Mouse (Mus musculus) liver (tissue): Measurements from ENCODE around the gene Atp11a.

Experiments
- DNase-seq: peaks from one replicate; pipeline ENCODE4 v3.0.0-alpha.2; 2020; ENCODE audit warnings: mixed read lengths

The Atp11a gene

GRCm38 (mm10) chr8:12756391-12757157 is at the start of gene Atp11a:
Gene Atp11a (plus strand): TSS chr8:12757014.
- DNase-seq: peak; percentile 56

DNA sequence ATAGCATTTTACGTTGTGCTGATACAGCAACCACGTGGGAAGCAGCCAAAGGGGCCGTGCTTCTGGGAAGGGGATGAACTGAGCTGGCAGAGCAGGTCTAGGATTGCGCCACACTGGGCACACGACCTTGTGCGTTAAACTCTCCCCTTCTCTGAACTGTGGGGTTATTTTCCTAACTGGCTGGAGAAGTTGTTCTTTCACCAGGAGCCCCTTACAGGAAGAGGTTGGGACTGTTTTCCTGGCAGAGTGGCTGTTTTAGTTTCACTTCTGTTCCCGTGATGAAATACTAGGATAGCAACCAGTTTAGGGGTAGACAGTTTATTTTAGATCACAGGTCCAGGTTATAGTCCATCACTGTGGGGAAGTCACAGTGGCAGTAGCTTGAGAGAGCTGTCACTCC is 45.2 kb upstream of the Atp11a start:
- no peak for DNase-seq

DNA sequence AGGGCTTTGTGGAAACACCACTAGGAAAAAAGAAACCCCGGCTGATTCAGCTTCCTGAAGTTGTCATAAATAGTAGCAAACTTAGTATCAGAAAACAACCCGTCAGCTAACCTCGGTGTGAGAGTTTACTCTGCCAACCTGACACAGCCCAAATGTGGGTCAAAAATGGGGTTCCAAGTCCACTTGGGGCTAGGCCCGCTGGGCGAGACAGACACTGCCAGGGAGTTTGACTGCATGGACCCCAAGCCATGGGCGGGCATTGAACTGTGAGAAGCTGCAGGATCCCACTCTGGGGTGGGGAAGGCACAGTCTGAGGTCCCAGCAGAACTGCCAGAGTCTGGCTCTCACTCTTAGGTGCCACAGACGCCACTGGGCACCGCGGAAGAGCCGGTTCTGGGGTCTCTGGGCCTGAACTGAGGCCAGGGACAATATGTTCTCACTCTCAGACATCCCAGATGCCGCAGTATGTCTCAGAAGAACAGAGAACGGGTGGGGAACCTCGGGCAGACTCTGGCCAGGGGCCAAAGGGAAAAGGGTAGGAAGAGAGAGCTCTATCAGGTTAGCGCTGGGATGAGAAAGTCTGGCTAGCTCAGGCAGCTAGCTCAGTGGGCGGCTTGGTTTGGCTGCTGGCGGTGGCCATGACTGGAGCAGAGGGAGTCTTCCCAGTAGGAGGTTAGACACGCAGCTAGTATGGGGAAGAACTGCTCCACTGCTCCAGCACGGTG is 40.8 kb upstream of the Atp11a start:
- no peak for DNase-seq

GRCm38 (mm10) chr8:12719091-12719490 is 37.7 kb upstream of the Atp11a start:
- no peak for DNase-seq

GRCm38 (mm10) chr8:12728644-12729043 is 28.2 kb upstream of the Atp11a start:
- DNase-seq: no peak

DNA sequence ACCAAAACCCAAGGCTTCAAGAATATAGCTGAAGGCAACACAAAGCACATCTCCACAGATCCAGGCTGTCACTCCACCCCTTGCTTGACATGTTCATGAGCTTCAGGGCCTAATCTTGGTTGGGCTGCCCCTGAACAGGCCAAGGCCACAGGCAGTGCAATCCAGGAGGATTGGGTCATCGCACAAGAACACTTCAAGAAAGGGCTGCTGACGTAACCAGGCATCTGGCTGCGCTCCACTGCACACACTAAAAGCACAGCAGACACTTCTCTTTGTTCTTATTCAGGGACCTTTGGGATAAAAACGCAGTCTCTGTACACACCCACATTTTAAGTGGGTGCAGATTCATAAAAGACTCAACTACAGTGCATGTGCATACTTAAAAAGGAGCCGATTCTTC is 26.0 kb upstream of the Atp11a start:
- DNase-seq: no peak

GRCm38 (mm10) chr8:12732431-12732830 is 24.4 kb upstream of the Atp11a start:
- no peak for DNase-seq

DNA sequence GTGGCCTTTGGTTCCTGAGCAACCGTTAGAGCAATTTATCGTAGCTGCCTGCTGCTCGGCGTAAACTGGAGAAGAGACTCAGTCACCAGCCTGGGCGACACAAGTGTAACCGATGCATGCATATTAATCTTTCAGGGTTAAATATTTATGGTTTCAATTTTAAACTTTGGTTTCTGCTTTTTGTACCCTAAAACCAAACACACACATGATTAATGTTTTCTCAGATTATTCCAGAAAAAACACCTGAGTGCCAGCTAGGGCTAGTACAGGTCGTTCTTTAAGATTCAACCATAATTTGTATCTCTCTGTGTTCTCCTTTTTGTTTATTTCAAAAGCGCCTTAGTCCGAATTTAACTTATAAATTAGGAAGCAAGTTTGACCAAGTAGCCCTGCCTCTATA is 17.7 kb upstream of the Atp11a start:
- DNase-seq: no peak

DNA sequence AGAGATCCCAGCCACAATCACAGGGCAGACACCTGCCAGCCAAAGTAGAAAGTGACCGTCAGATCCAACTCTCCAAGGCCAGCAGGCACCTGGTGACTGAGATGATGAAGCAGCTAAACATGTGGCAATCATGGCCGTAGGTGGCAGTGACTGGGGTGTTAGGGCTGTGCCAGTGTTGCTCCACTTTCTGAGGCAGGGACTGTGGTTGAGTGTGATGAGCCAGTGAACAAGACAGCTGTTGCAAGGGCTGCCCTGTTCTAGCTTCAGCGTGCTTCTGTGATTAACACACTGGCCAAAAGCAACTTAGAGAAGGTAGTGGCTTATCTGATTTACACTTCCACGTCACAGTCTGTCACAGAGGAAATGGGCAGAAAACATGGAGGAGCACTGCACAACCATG is 13.4 kb upstream of the Atp11a start:
- no peak for DNase-seq

DNA sequence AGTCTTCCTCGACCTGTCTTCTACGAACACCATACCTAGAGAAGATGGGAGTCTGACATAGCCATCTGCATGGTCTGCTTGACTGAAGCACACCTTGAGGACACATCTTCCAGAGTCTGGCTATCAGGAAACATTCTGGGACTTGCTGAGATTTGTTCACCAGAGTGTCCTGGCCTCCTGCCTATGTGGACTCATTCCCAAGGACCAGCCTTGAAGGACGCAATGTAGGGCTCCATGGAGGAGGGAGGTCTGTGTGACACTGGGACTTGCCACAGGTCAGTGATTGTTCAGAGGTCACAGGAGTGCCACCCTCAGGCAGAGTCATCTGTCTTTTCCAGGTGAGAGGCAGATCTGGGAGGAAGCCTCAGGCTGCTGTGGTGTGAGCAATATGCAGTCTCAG is 8.6 kb upstream of the Atp11a start:
- DNase-seq: no peak

- DNase-seq: no peak
These were observed 7.7 kb upstream of the Atp11a start for GRCm38 (mm10) chr8:12749116-12749515.

- DNase-seq: no peak
These were observed 3.8 kb upstream of the Atp11a start for GRCm38 (mm10) chr8:12753054-12753453.

DNA sequence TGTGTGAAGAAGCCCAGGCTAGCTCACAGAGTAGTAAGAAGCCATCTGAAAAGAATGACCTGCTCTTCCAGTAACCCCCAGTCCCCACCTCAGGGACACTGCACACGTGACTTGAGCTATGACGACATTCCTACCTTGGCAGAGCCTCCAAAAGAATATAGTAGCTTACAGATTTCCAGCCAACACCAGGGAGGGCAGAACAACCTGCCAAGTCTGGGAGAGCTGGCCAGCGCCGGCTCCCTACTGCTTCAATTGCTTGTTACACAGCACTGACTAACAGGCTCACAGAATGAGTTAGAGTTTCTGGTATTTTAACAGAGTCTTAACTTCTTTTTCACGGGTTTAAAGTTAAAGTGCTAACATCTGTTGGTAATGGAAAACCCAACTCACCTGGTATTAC is 2.7 kb upstream of the Atp11a start:
- DNase-seq: no peak

DNA sequence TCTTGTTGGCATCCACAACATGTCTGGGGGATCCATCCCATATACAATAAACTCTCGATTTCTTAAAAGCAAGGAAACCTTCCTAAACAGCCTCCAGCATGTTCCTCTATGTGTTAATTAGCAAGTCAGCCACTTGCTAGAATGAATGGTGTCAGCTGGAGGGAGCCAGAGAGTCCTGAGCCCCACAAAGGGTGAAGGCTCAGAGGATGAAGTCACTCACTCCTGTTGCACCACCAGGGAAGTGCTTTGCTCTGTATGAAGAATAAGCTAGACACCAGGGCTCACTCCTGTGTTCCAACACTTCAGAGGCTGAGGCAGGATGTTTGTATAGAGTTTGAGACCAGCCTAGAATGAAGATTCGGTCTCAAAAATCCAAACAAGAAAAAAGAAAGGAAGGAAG is 1.5 kb upstream of the Atp11a start:
- no peak for DNase-seq

- DNase-seq: no peak
These were observed 988 bp upstream of the Atp11a start for GRCm38 (mm10) chr8:12755826-12756225.

GRCm38 (mm10) chr8:12757231-12757940 is 572 bp downstream of the Atp11a start:
- DNase-seq: no peak

- no peak for DNase-seq
These were observed 3.1 kb downstream of the Atp11a start for GRCm38 (mm10) chr8:12759963-12760362.

DNA sequence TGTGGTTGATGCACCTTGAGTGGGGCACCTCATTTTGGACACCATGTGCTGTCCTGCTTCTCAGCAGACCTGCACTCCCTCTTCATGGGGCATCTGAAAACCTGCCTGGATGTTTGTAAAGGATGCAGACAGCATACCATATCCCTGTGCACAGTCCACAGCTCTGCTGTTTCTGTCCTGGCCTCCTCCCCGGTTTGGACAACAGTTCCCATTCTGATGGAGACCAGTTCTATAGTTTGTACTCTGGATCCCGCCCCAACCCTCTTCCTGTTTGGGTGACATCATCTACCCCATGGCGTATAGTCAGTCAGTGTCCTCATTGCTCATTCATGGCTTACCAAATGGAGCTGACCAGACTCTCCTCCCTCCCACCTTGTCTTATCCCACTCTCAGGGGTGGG is 5.1 kb downstream of the Atp11a start:
- no peak for DNase-seq

DNA sequence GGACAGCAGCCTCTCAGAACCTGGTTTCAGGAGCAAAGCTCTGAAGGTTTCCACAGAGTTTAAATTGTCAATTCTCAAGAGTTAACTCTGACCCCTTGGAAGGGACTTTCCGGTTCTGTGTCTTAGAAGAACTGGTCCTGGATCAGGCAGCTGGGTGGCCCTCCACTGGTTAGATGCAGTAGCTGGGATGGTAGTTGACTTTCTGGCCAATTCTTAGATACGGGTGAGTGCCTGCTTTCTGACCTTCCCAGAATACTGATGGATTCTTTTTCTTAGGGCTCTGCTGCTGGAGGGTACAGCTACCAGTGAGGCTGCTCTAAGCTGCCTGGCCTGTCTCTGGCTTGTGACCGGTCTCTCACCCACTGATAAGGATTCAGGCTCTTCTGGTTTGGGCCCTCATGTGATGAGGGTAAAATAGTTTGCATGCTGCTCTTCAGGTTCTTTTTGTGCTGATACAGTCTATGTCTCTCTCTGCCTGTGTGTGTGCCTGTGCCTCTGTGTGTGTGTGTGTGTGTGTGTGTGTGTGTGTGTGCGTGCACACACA is 6.8 kb downstream of the Atp11a start:
- DNase-seq: no peak

GRCm38 (mm10) chr8:12764971-12765370 is 8.2 kb downstream of the Atp11a start:
- DNase-seq: no peak

GRCm38 (mm10) chr8:12767176-12767575 is 10.4 kb downstream of the Atp11a start:
- no peak for DNase-seq

DNA sequence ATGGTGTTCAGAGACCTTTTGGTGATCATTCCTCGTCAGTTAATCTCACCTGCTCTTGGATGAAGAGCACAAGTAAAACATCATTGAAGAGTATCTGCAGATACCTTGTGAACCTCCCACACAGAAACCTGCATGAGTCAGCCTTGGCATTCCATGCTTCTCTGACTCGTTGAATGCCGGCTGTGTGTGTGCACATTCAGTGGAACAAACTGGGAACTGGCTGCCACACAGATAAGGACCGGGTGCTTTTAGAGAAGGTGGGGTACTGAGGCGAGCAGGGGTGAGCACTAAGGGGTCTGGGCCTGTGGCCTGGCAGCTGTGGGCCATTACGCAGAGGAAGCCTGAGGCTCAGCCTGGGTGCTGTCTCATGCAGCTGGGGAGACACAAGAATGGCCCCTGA is 11.9 kb downstream of the Atp11a start:
- no peak for DNase-seq

DNA sequence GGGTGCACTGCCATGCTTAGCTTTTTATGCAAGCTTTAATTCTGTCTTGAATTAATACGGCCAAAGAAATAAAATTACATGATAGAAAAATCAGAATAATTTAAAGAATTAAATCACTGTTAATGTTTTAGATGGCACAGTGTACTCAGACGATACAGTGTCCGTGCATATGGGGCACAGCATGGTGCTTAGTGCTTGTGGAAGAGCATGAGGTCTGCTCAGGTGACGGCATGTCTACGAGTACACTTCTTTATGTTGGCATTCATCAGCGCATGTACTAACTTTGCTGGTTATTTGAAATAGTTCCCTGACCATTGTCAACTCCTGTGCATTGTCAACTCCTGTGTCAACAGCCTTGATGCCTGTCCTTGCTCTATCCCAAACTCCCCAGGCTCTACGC is 12.5 kb downstream of the Atp11a start:
- DNase-seq: no peak

DNA sequence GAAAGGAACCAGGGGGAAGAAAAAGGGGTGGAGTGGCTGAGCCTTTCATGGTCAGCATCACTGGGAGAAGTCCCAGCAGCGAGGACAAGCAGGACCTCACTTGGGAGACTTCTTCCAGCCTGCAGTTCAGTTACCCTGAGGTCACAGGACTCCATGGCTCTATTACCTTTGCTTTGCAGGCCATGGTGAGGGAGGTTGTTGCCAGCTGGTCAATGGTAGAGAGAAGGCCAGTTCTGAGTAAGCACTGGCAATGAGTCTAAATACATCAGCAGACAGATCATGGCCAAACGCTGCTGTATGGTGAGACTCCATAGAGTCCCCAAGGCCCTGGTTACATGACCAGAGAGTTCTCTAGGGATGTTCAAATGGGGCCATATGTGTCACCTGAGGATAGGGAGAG is 15.5 kb downstream of the Atp11a start:
- DNase-seq: no peak
